Mouse (Mus musculus) embryonic facial prominence, embryonic 13.5 days (tissue): ENCODE data around the gene Rsph10b. TPM values are rescaled to one million over a fixed set of nuclear protein-coding genes. Genes with fewer than 3 reads are reported as not detected.
"Not testable (repeated sequence)": the region's sequence is repeated elsewhere in the genome, so short reads cannot be mapped to it uniquely, and the experiment has no call there.

Source experiments
- ATAC-seq: fragments of 200-750 bp; cut with Nextera tagmentation; 2 replicates; pipeline ENCODE4 v1.8.0; 2017; ENCODE audit warnings: low read depth; ENCODE audit not compliant: insufficient number of reproducible peaks, insufficient read depth, low FRiP score, low TSS enrichment
- H3K27ac ChIP-seq: fragments of 300-500 bp; sonication (generic); 2 replicates; pipeline ENCODE4 v1.5.1; 2015; ENCODE audit warnings: moderate library complexity, mild to moderate bottlenecking, inconsistent platforms
- H3K27me3 ChIP-seq: fragments of 300-500 bp; sonication (generic); 2 replicates; pipeline ENCODE4 v1.6.1; 2015; ENCODE audit warnings: mild to moderate bottlenecking, inconsistent platforms
- H3K36me3 ChIP-seq: fragments of 300-500 bp; sonication (generic); 2 replicates; pipeline ENCODE4 v1.6.1; 2015; ENCODE audit warnings: mild to moderate bottlenecking, inconsistent platforms
- H3K4me1 ChIP-seq: fragments of 300-500 bp; sonication (generic); 2 replicates; pipeline ENCODE4 v1.6.1; 2015; ENCODE audit warnings: inconsistent platforms
- H3K4me2 ChIP-seq: fragments of 300-500 bp; sonication (generic); 2 replicates; pipeline ENCODE4 v1.6.1; 2015; ENCODE audit warnings: moderate library complexity, mild to moderate bottlenecking, inconsistent platforms
- H3K4me3 ChIP-seq: fragments of 300-500 bp; sonication (generic); 2 replicates; pipeline ENCODE4 v1.5.1; 2015; ENCODE audit warnings: mild to moderate bottlenecking, inconsistent platforms
- H3K9ac ChIP-seq: fragments of 300-500 bp; sonication (generic); 2 replicates; pipeline ENCODE4 v1.6.1; 2015; ENCODE audit warnings: mild to moderate bottlenecking, inconsistent platforms
- H3K9me3 ChIP-seq: fragments of 300-500 bp; sonication (generic); 2 replicates; pipeline ENCODE4 v1.6.1; 2016; ENCODE audit warnings: inconsistent platforms
- WGBS: fragments of 180-500 bp; shearing (Covaris S2); methylation state at CpG from one replicate; pipeline ENCODE4 v1.1.7; 2015; ENCODE audit warnings: mixed read lengths; 5-methylcytosine and 5-hydroxymethylcytosine counted together
- polyA plus RNA-seq: library from polyadenylated mRNA; unstranded; fragments of >200 nt; fragmentation: Nextera tagmentation; extraction: Ambion mirVana; gene quantifications from 2 replicates; pipeline ENCODE4 v1.2.1, GENCODE M21; 2015

Rsph10b gene
- polyA plus RNA-seq, 1 experiment from 2014 or later = 0.52 TPM

- WGBS = 88% methylated on average over 1 of the region's 1 CpGs
- Histone ChIP-seq H3K27ac (no peak overlapping the region), H3K9me3 (no peaks in the 10 kb centered on the region), H3K36me3 (peaks cover 94% of the 10 kb centered on the region), H3K4me3 (no peak overlapping the region), H3K9ac (no peak overlapping the region), H3K4me1 (no peaks in the 10 kb centered on the region), H3K27me3 (no peaks in the 10 kb centered on the region), H3K4me2 (no peak overlapping the region)
- no peak for ATAC-seq
Measured at GRCm38 (mm10) chr5:143999409-143999808, 66.6 kb downstream of the Rsph10b start.

- H3K4me1 ChIP-seq = no peaks in the 10 kb centered on the region
- no peak for ATAC-seq
- H3K4me3 ChIP-seq = no peak overlapping the region
- no peak overlapping the region for H3K27ac ChIP-seq
- H3K27me3 ChIP-seq = no peaks in the 10 kb centered on the region
- no peaks in the 10 kb centered on the region for H3K9me3 ChIP-seq
- no peak overlapping the region for H3K9ac ChIP-seq
- 93% methylated on average over 15 of the region's 15 CpGs for WGBS
- H3K36me3 ChIP-seq = peaks cover 91% of the 10 kb centered on the region
- no peak overlapping the region for H3K4me2 ChIP-seq
Measured at GRCm38 (mm10) chr5:144002461-144003192, 69.8 kb downstream of the Rsph10b start.

- Histone ChIP-seq H3K4me2 (peak overlapping the region; percentile 61), H3K36me3 (peaks cover 39% of the 10 kb centered on the region), H3K4me3 (peak overlapping the region; percentile 77), H3K9ac (peak overlapping the region; percentile 49; the same call in 1 of the 2 replicates)
- not testable (repeated sequence) for H3K9me3 ChIP-seq, ATAC-seq, H3K27ac ChIP-seq, H3K4me1 ChIP-seq, H3K27me3 ChIP-seq
- 66% methylated on average over 13 of the region's 13 CpGs for WGBS
Measured at GRCm38 (mm10) chr5:144013366-144014134, 80.7 kb downstream of the Rsph10b start.

GRCm38 (mm10) chr5:144014551-144015311 lies 81.9 kb downstream of the Rsph10b start, which contains the start of gene Ccz1:
Gene Ccz1, minus strand, starts transcription at chr5:144014877.
- WGBS = 3% methylated on average over 47 of the region's 47 CpGs
- H3K4me2 ChIP-seq = peak within 1 kb of the TSS; percentile 61
- H3K4me3 ChIP-seq = peak within 1 kb of the TSS; percentile 77
- H3K36me3 ChIP-seq = peaks cover 27% of the 10 kb centered on the region
- no peaks in the 10 kb centered on the region for H3K9me3 ChIP-seq
- H3K9ac ChIP-seq = peak within 1 kb of the TSS; percentile 91
- no peaks in the 10 kb centered on the region; the same call in 1 of the 2 replicates for H3K4me1 ChIP-seq
- H3K27me3 ChIP-seq = no peaks in the 10 kb centered on the region
- peak; percentile 93 for ATAC-seq
- H3K27ac ChIP-seq = peak within 1 kb of the TSS; percentile 89

GRCm38 (mm10) chr5:144015312-144015650 lies 82.4 kb downstream of the Rsph10b start:
- peak overlapping the region; percentile 61 for H3K4me2 ChIP-seq
- H3K9me3 ChIP-seq = no peaks in the 10 kb centered on the region
- no peak for ATAC-seq
- H3K9ac ChIP-seq = no peak overlapping the region
- no peaks in the 10 kb centered on the region; the same call in 1 of the 2 replicates for H3K4me1 ChIP-seq
- H3K4me3 ChIP-seq = peak overlapping the region; percentile 77
- 78% methylated on average over 3 of the region's 3 CpGs for WGBS
- H3K27me3 ChIP-seq = no peaks in the 10 kb centered on the region
- no peak overlapping the region for H3K27ac ChIP-seq
- H3K36me3 ChIP-seq = peaks cover 23% of the 10 kb centered on the region

- H3K4me3 ChIP-seq = no peak overlapping the region
- 84% methylated on average over 9 of the region's 9 CpGs for WGBS
- no peak overlapping the region for H3K9ac ChIP-seq
- ATAC-seq = no peak
- H3K9me3 ChIP-seq = no peaks in the 10 kb centered on the region
- no peak overlapping the region for H3K27ac ChIP-seq
- no peak overlapping the region for H3K4me2 ChIP-seq
- no peaks in the 10 kb centered on the region; the same call in 1 of the 2 replicates for H3K4me1 ChIP-seq
- peaks cover 18% of the 10 kb centered on the region for H3K36me3 ChIP-seq
- H3K27me3 ChIP-seq = no peaks in the 10 kb centered on the region
Measured at GRCm38 (mm10) chr5:144015845-144016244, 83.0 kb downstream of the Rsph10b start.

- no peak within 1 kb of the TSS for H3K4me2 ChIP-seq
- no peak within 1 kb of the TSS for H3K9ac ChIP-seq
- WGBS = 57% methylated on average over 11 of the region's 11 CpGs
- no peaks in the 10 kb centered on the region for H3K9me3 ChIP-seq
- H3K4me1 ChIP-seq = no peaks in the 10 kb centered on the region
- no peaks in the 10 kb centered on the region for H3K27me3 ChIP-seq
- no peak within 1 kb of the TSS for H3K27ac ChIP-seq
- H3K36me3 ChIP-seq = no peaks in the 10 kb centered on the region
- no peak within 1 kb of the TSS for H3K4me3 ChIP-seq
- ATAC-seq = no peak
Measured at GRCm38 (mm10) chr5:144026620-144027263, 93.9 kb downstream of the Rsph10b start, which contains the start of gene Ocm. Gene Ocm, minus strand, starts transcription at chr5:144026670.

GRCm38 (mm10) chr5:144032491-144032890 lies 99.7 kb downstream of the Rsph10b start:
- Histone ChIP-seq H3K9ac (no peak overlapping the region), H3K4me1 (no peaks in the 10 kb centered on the region), H3K27me3 (no peaks in the 10 kb centered on the region), H3K4me3 (no peak overlapping the region), H3K27ac (no peak overlapping the region), H3K36me3 (no peaks in the 10 kb centered on the region), H3K9me3 (no peaks in the 10 kb centered on the region), H3K4me2 (no peak overlapping the region)
- no peak for ATAC-seq
- 81% methylated on average over 7 of the region's 7 CpGs for WGBS

GRCm38 (mm10) chr5:144034567-144034966 lies 101.7 kb downstream of the Rsph10b start:
- H3K4me2 ChIP-seq = no peak overlapping the region
- H3K9ac ChIP-seq = no peak overlapping the region
- H3K4me3 ChIP-seq = no peak overlapping the region
- no peaks in the 10 kb centered on the region for H3K9me3 ChIP-seq
- 76% methylated on average over 7 of the region's 7 CpGs for WGBS
- no peaks in the 10 kb centered on the region for H3K36me3 ChIP-seq
- H3K27ac ChIP-seq = no peak overlapping the region
- no peaks in the 10 kb centered on the region for H3K27me3 ChIP-seq
- no peak for ATAC-seq
- no peaks in the 10 kb centered on the region for H3K4me1 ChIP-seq
